Mouse (Mus musculus) forebrain, embryonic 15.5 days (tissue): Measurements from ENCODE around the gene Ubxn11. TPM values are rescaled to one million over a fixed set of nuclear protein-coding genes. Genes with fewer than 3 reads are reported as not detected.
"Not testable (repeated sequence)": the region's sequence is repeated elsewhere in the genome, so short reads cannot be mapped to it uniquely, and the experiment has no call there.

Source experiments
- ATAC-seq: fragments of 200-750 bp; cut with Nextera tagmentation; replicated peaks from 2 replicates; pipeline ENCODE4 v1.8.0; 2017; ENCODE audit warnings: mild to moderate bottlenecking, moderate TSS enrichment, moderate library complexity
- H3K27ac ChIP-seq: fragments of 300-500 bp; sonication (generic); replicated peaks from 2 replicates; pipeline ENCODE4 v1.5.1; 2015; ENCODE audit warnings: mild to moderate bottlenecking, inconsistent platforms
- H3K27me3 ChIP-seq: fragments of 300-500 bp; sonication (generic); 2 replicates; pipeline ENCODE4 v1.6.1; 2015; ENCODE audit warnings: inconsistent platforms
- H3K36me3 ChIP-seq: fragments of 300-500 bp; sonication (generic); 2 replicates; pipeline ENCODE4 v1.6.1; 2015; ENCODE audit warnings: mild to moderate bottlenecking, inconsistent platforms
- H3K4me1 ChIP-seq: fragments of 300-500 bp; sonication (generic); 2 replicates; pipeline ENCODE4 v1.6.1; 2015; ENCODE audit warnings: inconsistent platforms
- H3K4me2 ChIP-seq: fragments of 300-500 bp; sonication (generic); replicated peaks from 2 replicates; pipeline ENCODE4 v1.6.1; 2015; ENCODE audit warnings: mild to moderate bottlenecking, inconsistent platforms
- H3K4me3 ChIP-seq: fragments of 300-500 bp; sonication (generic); 2 replicates; pipeline ENCODE4 v1.5.1; 2015; ENCODE audit warnings: mild to moderate bottlenecking, inconsistent platforms
- H3K9ac ChIP-seq: fragments of 300-500 bp; sonication (generic); replicated peaks from 2 replicates; pipeline ENCODE4 v1.6.1; 2015; ENCODE audit warnings: mild to moderate bottlenecking, inconsistent platforms
- H3K9me3 ChIP-seq: fragments of 300-500 bp; sonication (generic); 2 replicates; pipeline ENCODE4 v1.6.1; 2016; ENCODE audit warnings: inconsistent platforms
- WGBS: fragments of 180-500 bp; shearing (Covaris S2); methylation state at CpG from one replicate; pipeline ENCODE4 v1.1.7; 2015; ENCODE audit warnings: mixed read lengths; 5-methylcytosine and 5-hydroxymethylcytosine counted together
- polyA plus RNA-seq: library from polyadenylated mRNA; unstranded; fragments of >200 nt; fragmentation: Nextera tagmentation; extraction: Ambion mirVana; gene quantifications from 2 replicates; pipeline ENCODE4 v1.2.1, GENCODE M21; 2015

Ubxn11 gene
- polyA plus RNA-seq, 1 experiment from 2014 or later = 15.7 TPM

GRCm38 (mm10) chr4:134136280-134136926 lies 34.0 kb downstream of the Ubxn11 start:
- WGBS = 75% methylated on average over 3 of the region's 3 CpGs

GRCm38 (mm10) chr4:134138857-134139256 lies 36.5 kb downstream of the Ubxn11 start:
- Histone ChIP-seq H3K4me3 (no peak overlapping the region), H3K9ac (no peak overlapping the region), H3K36me3 (no peaks in the 10 kb centered on the region), H3K9me3 (no peaks in the 10 kb centered on the region), H3K27me3 (no peaks in the 10 kb centered on the region), H3K4me1 (no peaks in the 10 kb centered on the region), H3K4me2 (no peak overlapping the region), H3K27ac (no peak overlapping the region)
- 89% methylated on average over 2 of the region's 2 CpGs for WGBS
- ATAC-seq = no peak

More at GRCm38 (mm10) chr4:134136280-134136926, 34.0 kb downstream of the Ubxn11 start:
- no peak overlapping the region for H3K4me3 ChIP-seq
- no peak overlapping the region for H3K4me2 ChIP-seq
- no peak overlapping the region for H3K9ac ChIP-seq
- H3K27me3 ChIP-seq = no peaks in the 10 kb centered on the region
- ATAC-seq = no peak
- H3K4me1 ChIP-seq = no peaks in the 10 kb centered on the region
- H3K9me3 ChIP-seq = no peaks in the 10 kb centered on the region
- no peak overlapping the region for H3K27ac ChIP-seq
- H3K36me3 ChIP-seq = no peaks in the 10 kb centered on the region

- 92% methylated on average over 5 of the region's 5 CpGs for WGBS
Observed at GRCm38 (mm10) chr4:134144297-134144696, 41.9 kb downstream of the Ubxn11 start.

GRCm38 (mm10) chr4:134149389-134149788 lies 47.0 kb downstream of the Ubxn11 start:
- ATAC-seq = no peak
- Histone ChIP-seq H3K4me3 (no peak overlapping the region), H3K27ac (no peak overlapping the region), H3K27me3 (no peaks in the 10 kb centered on the region), H3K9me3 (no peaks in the 10 kb centered on the region), H3K9ac (no peak overlapping the region), H3K4me1 (no peaks in the 10 kb centered on the region), H3K36me3 (peaks cover 42% of the 10 kb centered on the region), H3K4me2 (no peak overlapping the region)
- WGBS = 97% methylated on average over 4 of the region's 4 CpGs

More at GRCm38 (mm10) chr4:134144297-134144696, 41.9 kb downstream of the Ubxn11 start:
- not testable (repeated sequence) for H3K9ac ChIP-seq, H3K4me3 ChIP-seq, H3K4me1 ChIP-seq, H3K9me3 ChIP-seq, ATAC-seq, H3K27me3 ChIP-seq, H3K27ac ChIP-seq, H3K4me2 ChIP-seq
- peaks cover 14% of the 10 kb centered on the region for H3K36me3 ChIP-seq

GRCm38 (mm10) chr4:134152112-134152511 lies 49.7 kb downstream of the Ubxn11 start:
- ATAC-seq = no peak
- H3K4me2 ChIP-seq = no peak overlapping the region
- no peak overlapping the region for H3K9ac ChIP-seq
- WGBS = 90% methylated on average over 3 of the region's 3 CpGs
- H3K4me1 ChIP-seq = no peaks in the 10 kb centered on the region
- H3K27ac ChIP-seq = no peak overlapping the region
- H3K27me3 ChIP-seq = no peaks in the 10 kb centered on the region
- no peaks in the 10 kb centered on the region for H3K9me3 ChIP-seq
- H3K36me3 ChIP-seq = peaks cover 46% of the 10 kb centered on the region
- H3K4me3 ChIP-seq = no peak overlapping the region

GRCm38 (mm10) chr4:134153656-134154055 lies 51.3 kb downstream of the Ubxn11 start:
- H3K9me3 ChIP-seq = no peaks in the 10 kb centered on the region
- H3K4me2 ChIP-seq = no peak overlapping the region
- H3K27ac ChIP-seq = no peak overlapping the region
- no peaks in the 10 kb centered on the region for H3K27me3 ChIP-seq
- peaks cover 35% of the 10 kb centered on the region for H3K36me3 ChIP-seq
- H3K4me1 ChIP-seq = no peaks in the 10 kb centered on the region
- no peak overlapping the region for H3K9ac ChIP-seq
- no peak for ATAC-seq
- WGBS = 92% methylated on average over 3 of the region's 3 CpGs
- no peak overlapping the region for H3K4me3 ChIP-seq

GRCm38 (mm10) chr4:134154354-134154753 lies 52.0 kb downstream of the Ubxn11 start:
- H3K4me1 ChIP-seq = no peaks in the 10 kb centered on the region
- H3K27ac ChIP-seq = no peak overlapping the region
- H3K9ac ChIP-seq = no peak overlapping the region
- 95% methylated on average over 3 of the region's 3 CpGs for WGBS
- no peaks in the 10 kb centered on the region for H3K9me3 ChIP-seq
- H3K36me3 ChIP-seq = peaks cover 34% of the 10 kb centered on the region
- H3K27me3 ChIP-seq = no peaks in the 10 kb centered on the region
- no peak for ATAC-seq
- H3K4me2 ChIP-seq = no peak overlapping the region
- no peak overlapping the region for H3K4me3 ChIP-seq

- no peaks in the 10 kb centered on the region for H3K4me1 ChIP-seq
- H3K4me3 ChIP-seq = no peak overlapping the region
- ATAC-seq = no peak
- WGBS = 89% methylated on average over 6 of the region's 6 CpGs
- no peak overlapping the region for H3K27ac ChIP-seq
- H3K9me3 ChIP-seq = no peaks in the 10 kb centered on the region
- no peak overlapping the region for H3K4me2 ChIP-seq
- no peak overlapping the region for H3K9ac ChIP-seq
- no peaks in the 10 kb centered on the region for H3K27me3 ChIP-seq
- H3K36me3 ChIP-seq = peaks cover 31% of the 10 kb centered on the region
Observed at GRCm38 (mm10) chr4:134155531-134155930, 53.2 kb downstream of the Ubxn11 start.

GRCm38 (mm10) chr4:134155961-134156465 lies 53.6 kb downstream of the Ubxn11 start:
- 94% methylated on average over 10 of the region's 10 CpGs for WGBS
- no peak overlapping the region for H3K9ac ChIP-seq

GRCm38 (mm10) chr4:134156744-134157143 lies 54.4 kb downstream of the Ubxn11 start:
- H3K9me3 ChIP-seq = no peaks in the 10 kb centered on the region
- peaks cover 21% of the 10 kb centered on the region; the same call in 1 of the 2 replicates for H3K36me3 ChIP-seq
- no peak overlapping the region for H3K27ac ChIP-seq
- H3K9ac ChIP-seq = no peak overlapping the region
- H3K4me1 ChIP-seq = no peaks in the 10 kb centered on the region
- WGBS = 87% methylated on average over 8 of the region's 8 CpGs
- no peak overlapping the region for H3K4me2 ChIP-seq
- ATAC-seq = no peak
- no peak overlapping the region for H3K4me3 ChIP-seq
- no peaks in the 10 kb centered on the region for H3K27me3 ChIP-seq

More at GRCm38 (mm10) chr4:134155961-134156465, 53.6 kb downstream of the Ubxn11 start:
- Histone ChIP-seq H3K9me3 (no peaks in the 10 kb centered on the region), H3K27ac (no peak overlapping the region), H3K4me1 (no peaks in the 10 kb centered on the region), H3K4me3 (no peak overlapping the region), H3K27me3 (no peaks in the 10 kb centered on the region), H3K36me3 (peaks cover 28% of the 10 kb centered on the region), H3K4me2 (no peak overlapping the region)
- ATAC-seq = no peak

GRCm38 (mm10) chr4:134157558-134157957 lies 55.2 kb downstream of the Ubxn11 start:
- H3K27me3 ChIP-seq = no peaks in the 10 kb centered on the region
- no peak overlapping the region for H3K9ac ChIP-seq
- no peaks in the 10 kb centered on the region for H3K9me3 ChIP-seq
- WGBS = 84% methylated on average over 2 of the region's 2 CpGs
- ATAC-seq = no peak
- H3K4me2 ChIP-seq = no peak overlapping the region
- no peak overlapping the region for H3K27ac ChIP-seq
- no peaks in the 10 kb centered on the region for H3K4me1 ChIP-seq
- no peak overlapping the region for H3K4me3 ChIP-seq
- 0 out of 2 replicates have a peak, but pooled peaks cover 17% of the 10 kb centered on the region for H3K36me3 ChIP-seq

- H3K4me3 ChIP-seq = no peak overlapping the region
- 88% methylated on average over 6 of the region's 6 CpGs for WGBS
- H3K27me3 ChIP-seq = no peaks in the 10 kb centered on the region
- no peak for ATAC-seq
- no peaks in the 10 kb centered on the region for H3K9me3 ChIP-seq
- 0 out of 2 replicates have a peak, but pooled peaks cover 10% of the 10 kb centered on the region for H3K36me3 ChIP-seq
- no peak overlapping the region for H3K9ac ChIP-seq
- no peaks in the 10 kb centered on the region for H3K4me1 ChIP-seq
- H3K27ac ChIP-seq = no peak overlapping the region
- no peak overlapping the region for H3K4me2 ChIP-seq
Observed at GRCm38 (mm10) chr4:134158774-134159173, 56.4 kb downstream of the Ubxn11 start.

- not testable (repeated sequence) for ATAC-seq
Observed at GRCm38 (mm10) chr4:134160071-134160470, 57.7 kb downstream of the Ubxn11 start.

More at GRCm38 (mm10) chr4:134160071-134160470, 57.7 kb downstream of the Ubxn11 start:
- H3K27ac ChIP-seq, H3K36me3 ChIP-seq, H3K27me3 ChIP-seq, H3K9me3 ChIP-seq, H3K4me1 ChIP-seq: not testable (repeated sequence)
- 7% methylated on average over 30 of the region's 30 CpGs for WGBS
- H3K4me3 ChIP-seq = peak overlapping the region; percentile 54
- H3K9ac ChIP-seq = peak overlapping the region; percentile 43; the same call in 1 of the 2 replicates
- peak overlapping the region; percentile 57 for H3K4me2 ChIP-seq
